Mouse (Mus musculus) MEL (cell line): ENCODE measurements around the gene Usp15. TPM values are rescaled to one million over a fixed set of nuclear protein-coding genes. Genes with fewer than 3 reads are reported as not detected.

Experiments used
- DNase-seq: peaks from one replicate; pipeline ENCODE4 v3.0.0; 2011; ENCODE audit warnings: low read depth, low spot score
- H3K27ac ChIP-seq: 2 replicates; pipeline ENCODE4 v1.5.1; 2012; ENCODE audit warnings: low read depth, mild to moderate bottlenecking, control low read depth, low read length, moderate library complexity; ENCODE audit not compliant: control insufficient read depth
- H3K27me3 ChIP-seq, 2 experiments: fragments of 150-350 bp in 1 of 2; sonication (generic) in 1 of 2; 2 replicates each; pipeline ENCODE4 v1.6.1; 2012; ENCODE audit warnings: low read length in 2 of 2, mild to moderate bottlenecking in 2 of 2, improper control_type of control experiment in 1 of 2, moderate library complexity in 1 of 2; ENCODE audit not compliant: insufficient read depth in 2 of 2, control insufficient read depth in 1 of 2
- H3K36me3 ChIP-seq, 2 experiments: 2 replicates each; pipeline ENCODE4 v1.6.1; 2012 to 2014; ENCODE audit warnings: low read length in 2 of 2, improper control_type of control experiment in 1 of 2, inconsistent platforms in 1 of 2, mild to moderate bottlenecking in 1 of 2; ENCODE audit not compliant: insufficient read depth in 2 of 2, control insufficient read depth in 1 of 2
- H3K4me1 ChIP-seq, 2 experiments: fragments of 150-350 bp in 1 of 2; sonication (generic) in 1 of 2; 2 replicates each; pipeline ENCODE4 v1.6.1; 2012; ENCODE audit warnings: low read length in 2 of 2, improper control_type of control experiment in 1 of 2, mild to moderate bottlenecking in 1 of 2; ENCODE audit not compliant: insufficient read depth in 2 of 2, control insufficient read depth in 1 of 2
- H3K4me3 ChIP-seq, 2 experiments: fragments of 150-350 bp in 1 of 2; sonication (generic) in 1 of 2; 2 replicates each; pipeline ENCODE4 v1.5.1; 2012; ENCODE audit warnings: low read depth in 2 of 2, low read length in 2 of 2, mild to moderate bottlenecking in 2 of 2, moderate library complexity in 2 of 2, control low read depth in 1 of 2, improper control_type of control experiment in 1 of 2; ENCODE audit not compliant: control insufficient read depth in 1 of 2, insufficient read depth in 1 of 2
- H3K79me2 ChIP-seq: 2 replicates; pipeline ENCODE4 v1.6.1; 2012; ENCODE audit warnings: mild to moderate bottlenecking, low read length, moderate library complexity; ENCODE audit not compliant: control insufficient read depth, poor library complexity, insufficient read depth
- H3K9ac ChIP-seq: 2 replicates; pipeline ENCODE4 v1.6.1; 2012; ENCODE audit warnings: low read depth, mild to moderate bottlenecking, control low read depth, low read length, moderate library complexity; ENCODE audit not compliant: control insufficient read depth, poor library complexity, severe bottlenecking
- H3K9me3 ChIP-seq: fragments of 150-350 bp; sonication (generic); replicated peaks from 2 replicates; pipeline ENCODE4 v1.6.1; 2012; ENCODE audit warnings: mild to moderate bottlenecking, low read length, improper control_type of control experiment, moderate library complexity; ENCODE audit not compliant: insufficient read depth
- E2F4 ChIP-seq: IDR thresholded peaks from 2 replicates; pipeline ENCODE4 v1.6.1; 2011; ENCODE audit warnings: low read depth, low read length, improper control_type of control experiment, borderline replicate concordance
- ELF1 ChIP-seq: IDR thresholded peaks from 2 replicates; pipeline ENCODE4 v1.6.1; 2014; ENCODE audit warnings: low read depth, mild to moderate bottlenecking, inconsistent platforms, low read length, improper control_type of control experiment, moderate library complexity
- EP300 ChIP-seq, 2 experiments: IDR thresholded peaks; 2 replicates each; pipeline ENCODE4 v1.6.1; 2011; ENCODE audit warnings: improper control_type of control experiment in 2 of 2, low read length in 2 of 2, low read depth in 1 of 2, mild to moderate bottlenecking in 1 of 2
- GABPA ChIP-seq: IDR thresholded peaks from 2 replicates; pipeline ENCODE4 v1.6.1; 2012; ENCODE audit warnings: low read depth, mild to moderate bottlenecking, inconsistent platforms, low read length, improper control_type of control experiment, moderate library complexity
- GATA1 ChIP-seq: IDR thresholded peaks from 2 replicates; pipeline ENCODE4 v1.6.1; 2011; ENCODE audit warnings: low read depth, low read length, improper control_type of control experiment
- HCFC1 ChIP-seq: IDR thresholded peaks from 2 replicates; pipeline ENCODE4 v1.6.1; 2012; ENCODE audit warnings: low read depth, mild to moderate bottlenecking, inconsistent platforms, low read length, improper control_type of control experiment, moderate library complexity
- KAT2A ChIP-seq: conservative IDR thresholded peaks from 2 replicates; pipeline ENCODE4 v1.6.1; 2012; ENCODE audit warnings: low read depth, low read length, improper control_type of control experiment, inconsistent platforms
- MAFK ChIP-seq: IDR thresholded peaks from 2 replicates; pipeline ENCODE4 v1.6.1; 2011; ENCODE audit warnings: low read depth, mild to moderate bottlenecking, low read length, improper control_type of control experiment, borderline replicate concordance
- MAX ChIP-seq: IDR thresholded peaks from 2 replicates; pipeline ENCODE4 v1.6.1; 2011; ENCODE audit warnings: low read length, improper control_type of control experiment
- NELFE ChIP-seq: IDR thresholded peaks from 2 replicates; pipeline ENCODE4 v1.6.1; 2011; ENCODE audit warnings: low read depth, low read length, improper control_type of control experiment
- RCOR1 ChIP-seq: IDR thresholded peaks from 2 replicates; pipeline ENCODE4 v1.6.1; 2012; ENCODE audit warnings: low read depth, mild to moderate bottlenecking, inconsistent platforms, low read length, improper control_type of control experiment
- SIN3A ChIP-seq: IDR thresholded peaks from 2 replicates; pipeline ENCODE4 v1.6.1; 2012; ENCODE audit warnings: low read length, improper control_type of control experiment, inconsistent platforms
- TAL1 ChIP-seq: IDR thresholded peaks from 2 replicates; pipeline ENCODE4 v1.6.1; 2012; ENCODE audit warnings: mild to moderate bottlenecking, inconsistent platforms, low read length, moderate library complexity, mixed read lengths
- TCF12 ChIP-seq: IDR thresholded peaks from 2 replicates; pipeline ENCODE4 v1.6.1; 2014; ENCODE audit warnings: low read depth, mild to moderate bottlenecking, inconsistent platforms, low read length, improper control_type of control experiment, moderate library complexity
- UBTF ChIP-seq: IDR thresholded peaks from 2 replicates; pipeline ENCODE4 v1.6.1; 2012; ENCODE audit warnings: low read depth, mild to moderate bottlenecking, inconsistent platforms, low read length, improper control_type of control experiment, moderate library complexity, borderline replicate concordance; ENCODE audit not compliant: insufficient read depth
- ZMIZ1 ChIP-seq: IDR thresholded peaks from 2 replicates; pipeline ENCODE4 v1.6.1; 2012; ENCODE audit warnings: low read depth, mild to moderate bottlenecking, inconsistent platforms, low read length, improper control_type of control experiment, moderate library complexity
- polyA plus RNA-seq, 2 experiments: library from polyadenylated mRNA; stranded (reverse) in 1 of 2; unstranded in 1 of 2; fragments of >175 nt in 1 of 2; fragments of >200 nt in 1 of 2; gene quantifications; 2 replicates each; pipeline versions ENCODE4 v1.2.1 to v1.2.4; 2012; ENCODE audit warnings: low replicate concordance in 2 of 2, low read depth in 1 of 2; ENCODE audit not compliant: insufficient read length in 2 of 2, insufficient read depth in 1 of 2, missing spikeins in 1 of 2
- total RNA-seq: library from RNA; depleted of rRNA; stranded (reverse); fragments of 300-350 nt; gene quantifications from 2 replicates; pipeline ENCODE4 v1.2.3, GENCODE M21; 2012

Gene Usp15
- total and polyA plus RNA-seq, 3 experiments, result 98.2 to 150 (median 117) TPM

- Histone ChIP-seq H3K4me1 (no peaks in the 10 kb centered on the region), H3K27me3 (no peaks in the 10 kb centered on the region), H3K9ac (no peak overlapping the region), H3K36me3 (peaks cover 0 to 59% of the 10 kb centered on the region in 2 experiments; a peak in 2 of 4 replicates), H3K9me3 (no peaks in the 10 kb centered on the region)
- DNase-seq, result no peak
- no peak for TF ChIP-seq TCF12
- no peak for TF ChIP-seq GABPA
- no peak for TF ChIP-seq KAT2A
- TF ChIP-seq, all 39 proteins: peak for 0
- Histone ChIP-seq H3K4me3 (no peak overlapping the region), H3K79me2 (no peaks in the 10 kb centered on the region), H3K27ac (no peak overlapping the region)
Measured at GRCm38 (mm10) chr10:123165542-123165941, 31.3 kb downstream of the Usp15 start.

DNA sequence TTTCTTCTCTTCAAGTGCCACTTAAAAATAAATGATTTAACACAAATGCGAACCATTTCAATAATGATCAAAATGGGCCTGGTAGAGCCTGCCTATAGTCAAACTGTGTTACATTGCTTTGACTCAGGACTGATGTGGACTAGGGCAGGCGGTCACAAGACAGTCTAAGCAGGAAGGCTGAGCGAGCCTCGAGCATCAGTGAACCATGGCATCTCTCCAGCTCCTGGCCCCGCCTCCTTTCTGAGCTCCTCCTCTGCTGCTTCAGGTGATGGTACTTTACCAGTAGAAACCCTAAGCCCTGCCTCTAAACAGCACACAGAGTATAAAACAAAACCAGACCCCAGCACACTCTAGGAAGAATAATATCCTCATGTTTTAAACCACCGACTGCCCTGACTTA lies 36.3 kb downstream of the Usp15 start:
- Histone ChIP-seq H3K9ac (no peak overlapping the region), H3K9me3 (no peaks in the 10 kb centered on the region), H3K36me3 (peaks cover 0 to 60% of the 10 kb centered on the region in 2 experiments; a peak in 2 of 4 replicates), H3K4me1 (no peaks in the 10 kb centered on the region), H3K27me3 (no peaks in the 10 kb centered on the region), H3K4me3 (no peak overlapping the region), H3K79me2 (no peaks in the 10 kb centered on the region), H3K27ac (no peak overlapping the region)
- no peak for TF ChIP-seq SIN3A
- TF ChIP-seq MAX, result no peak
- no peak for TF ChIP-seq UBTF
- no peak for TF ChIP-seq ELF1
- no peak for TF ChIP-seq EP300 (IDR thresholded peaks at IDR 0.05; ENCODE audit: low read depth in 1 of 2, low read length in 2 of 2)
- no peak for TF ChIP-seq ZMIZ1
- no peak for TF ChIP-seq NELFE
- no peak for TF ChIP-seq E2F4
- no peak for DNase-seq

DNA sequence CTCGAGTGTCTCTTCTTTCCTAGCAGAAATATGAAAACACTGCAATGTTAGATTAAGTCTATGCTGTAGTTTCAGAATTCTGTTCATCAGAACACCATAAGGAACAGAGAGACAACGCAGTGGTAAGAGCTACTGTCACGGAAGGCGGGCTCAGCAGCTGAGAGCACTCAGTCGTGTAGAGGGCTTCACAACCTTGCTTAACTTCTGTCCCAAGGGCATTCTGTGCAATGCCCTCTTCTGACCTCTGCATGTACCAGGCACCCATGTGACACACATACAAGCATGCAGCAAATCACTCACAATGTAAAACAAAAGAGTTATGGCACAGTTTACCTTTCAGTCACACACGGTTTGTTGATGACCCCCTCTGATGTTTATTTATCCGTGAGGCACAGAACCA lies 37.5 kb downstream of the Usp15 start:
- DNase-seq, result no peak
- no peaks in the 10 kb centered on the region for H3K27me3 ChIP-seq
- H3K79me2 ChIP-seq, result no peaks in the 10 kb centered on the region
- peaks cover 0 to 55% of the 10 kb centered on the region in 2 experiments; a peak in 2 of 4 replicates for H3K36me3 ChIP-seq
- H3K9me3 ChIP-seq, result no peaks in the 10 kb centered on the region
- H3K9ac ChIP-seq, result no peak overlapping the region
- no peaks in the 10 kb centered on the region for H3K4me1 ChIP-seq
- no peak overlapping the region for H3K4me3 ChIP-seq
- no peak overlapping the region for H3K27ac ChIP-seq
- TF ChIP-seq RCOR1 (no peak), TAL1 (no peak), MAFK (no peak), HCFC1 (no peak), EP300 (IDR thresholded peaks at IDR 0.05; ENCODE audit: low read depth in 1 of 2, low read length in 2 of 2) (no peak), E2F4 (no peak), GATA1 (no peak), GABPA (no peak), KAT2A (no peak), ZMIZ1 (no peak)
